Mouse (Mus musculus) kidney, embryonic 16.5 days (tissue): ENCODE data around the gene Tnfsf4. TPM values are rescaled to one million over a fixed set of nuclear protein-coding genes. Genes with fewer than 3 reads are reported as not detected.
A peak's percentile ranks its signal among the peaks of the same experiment; 100 is the strongest.

Experiments
- ATAC-seq: fragments of 200-750 bp; cut with Nextera tagmentation; 2 replicates; pipeline ENCODE4 v1.8.0; 2017; ENCODE audit warnings: moderate TSS enrichment; ENCODE audit not compliant: low FRiP score, low TSS enrichment
- H3K27ac ChIP-seq: fragments of 300-500 bp; sonication (generic); 2 replicates; pipeline ENCODE4 v1.5.1; 2014; ENCODE audit warnings: low read length
- H3K27me3 ChIP-seq: fragments of 300-500 bp; sonication (generic); 2 replicates; pipeline ENCODE4 v1.6.1; 2014; ENCODE audit warnings: low read length, control low read depth, mixed read lengths; ENCODE audit not compliant: insufficient read depth
- H3K36me3 ChIP-seq: fragments of 300-500 bp; sonication (generic); 2 replicates; pipeline ENCODE4 v1.6.1; 2014; ENCODE audit warnings: low read length, control low read depth, mixed read lengths; ENCODE audit not compliant: insufficient read depth
- H3K4me1 ChIP-seq: fragments of 300-500 bp; sonication (generic); 2 replicates; pipeline ENCODE4 v1.6.1; 2014; ENCODE audit warnings: low read length, control low read depth, mixed read lengths; ENCODE audit not compliant: insufficient read depth
- H3K4me2 ChIP-seq: fragments of 300-500 bp; sonication (generic); replicated peaks from 2 replicates; pipeline ENCODE4 v1.6.1; 2014; ENCODE audit warnings: low read depth, low read length
- H3K4me3 ChIP-seq: fragments of 300-500 bp; sonication (generic); 2 replicates; pipeline ENCODE4 v1.5.1; 2014; ENCODE audit warnings: mild to moderate bottlenecking, low read length
- H3K9ac ChIP-seq: fragments of 300-500 bp; sonication (generic); replicated peaks from 2 replicates; pipeline ENCODE4 v1.6.1; 2014; ENCODE audit warnings: low read length
- H3K9me3 ChIP-seq: fragments of 300-500 bp; sonication (generic); 2 replicates; pipeline ENCODE4 v1.6.1; 2016; ENCODE audit warnings: low read length, control low read depth
- WGBS: fragments of 180-500 bp; shearing (Covaris S2); extraction: QIAGEN DNeasy Blood & Tissue Kit; methylation state at CpG from one replicate; pipeline ENCODE4 v1.1.7; 2014; 5-methylcytosine and 5-hydroxymethylcytosine counted together
- polyA plus RNA-seq: library from polyadenylated mRNA; unstranded; fragments of >200 nt; fragmentation: Nextera tagmentation; extraction: Ambion mirVana; gene quantifications from 2 replicates; pipeline ENCODE4 v1.2.1, GENCODE M21; 2015

Tnfsf4 gene
- polyA plus RNA-seq, 1 experiment from 2014 or later: not detected

DNA sequence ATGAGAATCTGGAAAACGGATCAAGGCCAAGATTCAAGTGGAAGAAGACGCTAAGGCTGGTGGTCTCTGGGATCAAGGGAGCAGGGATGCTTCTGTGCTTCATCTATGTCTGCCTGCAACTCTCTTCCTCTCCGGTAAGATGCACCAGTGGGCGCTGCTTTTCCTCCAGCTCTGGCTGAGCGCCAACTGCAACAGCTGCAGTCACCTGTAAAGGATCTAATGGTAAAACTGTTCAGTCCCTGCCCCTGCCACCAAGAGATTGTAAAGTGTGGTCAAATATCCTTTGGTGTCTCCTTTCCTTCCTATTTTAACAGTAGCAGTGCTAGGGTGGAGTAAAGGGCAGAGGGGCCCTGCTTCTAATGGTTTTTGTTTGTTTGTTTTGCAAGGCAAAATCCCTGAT lies 401 bp downstream of the Tnfsf4 start:
- Histone ChIP-seq H3K9ac (no peak overlapping the region), H3K4me2 (no peak overlapping the region), H3K4me1 (0 out of 2 replicates have a peak, but pooled peaks cover 3% of the 10 kb centered on the region), H3K27me3 (no peaks in the 10 kb centered on the region), H3K9me3 (no peaks in the 10 kb centered on the region), H3K27ac (no peak overlapping the region), H3K4me3 (no peak overlapping the region), H3K36me3 (no peaks in the 10 kb centered on the region)
- 29% methylated on average over 5 of the region's 5 CpGs for WGBS
- ATAC-seq: peak; percentile 46; the same call in 1 of the 2 replicates

DNA sequence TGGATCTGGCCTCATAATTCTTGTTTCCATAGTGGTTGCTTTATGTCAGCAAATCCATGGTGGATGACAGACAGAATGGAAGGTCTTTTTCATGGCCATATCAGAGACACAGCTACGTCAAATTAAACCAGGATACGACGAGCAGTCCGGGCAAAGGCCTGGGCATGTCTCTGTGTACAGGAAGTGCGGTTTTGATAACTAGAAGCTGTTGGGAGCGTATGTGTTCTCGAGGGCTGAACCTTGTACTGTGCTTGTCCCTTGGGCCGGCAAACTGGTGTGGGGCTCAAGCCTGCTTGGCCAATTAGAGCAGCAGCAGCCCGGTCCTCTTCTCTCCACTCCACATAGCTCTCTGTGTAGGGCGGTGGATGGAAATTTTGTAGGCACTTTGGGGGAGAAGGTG lies 1.1 kb downstream of the Tnfsf4 start:
- H3K36me3 ChIP-seq: no peaks in the 10 kb centered on the region
- H3K4me3 ChIP-seq: no peak overlapping the region
- H3K27me3 ChIP-seq: no peaks in the 10 kb centered on the region
- H3K9me3 ChIP-seq: no peaks in the 10 kb centered on the region
- H3K9ac ChIP-seq: no peak overlapping the region
- H3K4me2 ChIP-seq: no peak overlapping the region
- 71% methylated on average over 10 of the region's 10 CpGs for WGBS
- H3K4me1 ChIP-seq: 0 out of 2 replicates have a peak, but pooled peaks cover 3% of the 10 kb centered on the region
- ATAC-seq: no peak
- H3K27ac ChIP-seq: no peak overlapping the region

DNA sequence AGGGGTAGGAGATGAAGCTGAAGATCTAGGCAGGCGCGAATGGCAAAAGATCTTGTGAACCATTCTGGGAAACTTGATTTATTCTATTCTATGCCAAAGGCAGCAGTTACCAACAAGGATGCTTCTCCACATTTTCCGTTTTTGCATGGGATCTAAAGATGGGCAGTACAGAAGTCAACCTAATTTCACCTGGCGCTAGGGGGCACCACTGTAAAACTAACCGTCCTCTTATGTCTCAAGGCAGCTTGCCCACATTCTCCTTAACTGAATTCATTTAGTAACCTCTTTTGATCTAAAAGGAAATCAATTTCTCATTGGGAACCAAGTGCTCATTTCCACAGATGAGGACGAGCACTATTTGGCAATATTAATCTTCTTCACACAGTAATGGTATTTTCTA lies 4.9 kb downstream of the Tnfsf4 start:
- Histone ChIP-seq H3K36me3 (no peaks in the 10 kb centered on the region), H3K4me3 (no peak overlapping the region), H3K4me2 (no peak overlapping the region), H3K4me1 (0 out of 2 replicates have a peak, but pooled peaks cover 3% of the 10 kb centered on the region), H3K9ac (no peak overlapping the region), H3K9me3 (0 out of 2 replicates have a peak, but pooled peaks cover 5% of the 10 kb centered on the region), H3K27me3 (no peaks in the 10 kb centered on the region), H3K27ac (no peak overlapping the region)
- no peak; the same call in 1 of the 2 replicates for ATAC-seq
- 21% methylated on average over 6 of the region's 6 CpGs for WGBS

DNA sequence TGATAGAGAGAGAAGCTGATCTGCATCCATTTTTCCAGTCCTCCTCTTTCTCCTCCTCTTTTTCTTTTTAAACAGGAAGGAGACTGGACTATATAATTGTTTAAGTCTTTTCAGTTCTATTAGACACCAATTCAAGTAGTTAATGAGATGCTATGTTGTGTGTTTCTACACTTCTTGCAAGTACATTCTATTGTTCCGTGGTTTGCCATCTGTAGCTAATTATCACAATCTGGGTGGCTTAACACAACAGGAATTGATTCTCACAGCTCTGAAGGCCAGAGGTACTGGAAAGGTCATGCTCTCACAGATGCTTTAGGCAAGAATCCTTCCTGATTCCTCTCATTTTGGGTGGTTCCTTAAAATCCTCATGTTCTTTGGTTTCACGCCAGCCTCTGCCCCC lies 7.9 kb downstream of the Tnfsf4 start:
- no peak for ATAC-seq
- H3K4me3 ChIP-seq: no peak overlapping the region
- H3K9ac ChIP-seq: no peak overlapping the region
- H3K4me1 ChIP-seq: no peaks in the 10 kb centered on the region
- H3K27me3 ChIP-seq: no peaks in the 10 kb centered on the region
- WGBS: 71% methylated on average over 2 of the region's 2 CpGs
- no peaks in the 10 kb centered on the region for H3K36me3 ChIP-seq
- H3K4me2 ChIP-seq: no peak overlapping the region
- no peak overlapping the region for H3K27ac ChIP-seq
- 0 out of 2 replicates have a peak, but pooled peaks cover 5% of the 10 kb centered on the region for H3K9me3 ChIP-seq

DNA sequence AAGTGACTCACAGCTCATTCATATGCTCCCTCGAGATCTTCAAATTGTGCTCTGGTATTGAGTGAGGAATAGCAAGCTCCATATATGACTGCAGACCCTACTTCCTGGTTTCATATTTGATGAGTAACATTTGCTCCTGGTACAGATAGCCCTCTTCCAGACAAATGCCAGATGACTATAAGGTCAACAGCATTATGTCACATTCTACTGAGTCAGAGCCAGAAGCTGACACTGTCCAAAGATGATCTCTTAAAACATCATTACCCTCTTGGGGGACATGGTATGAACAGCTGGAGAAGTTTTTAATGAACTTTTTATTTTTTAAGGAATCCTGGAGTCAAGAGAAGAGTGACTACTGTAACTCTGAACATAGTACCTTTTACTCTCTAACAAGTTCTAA lies 11.3 kb downstream of the Tnfsf4 start:
- Histone ChIP-seq H3K4me1 (no peaks in the 10 kb centered on the region), H3K36me3 (no peaks in the 10 kb centered on the region), H3K9ac (no peak overlapping the region), H3K4me2 (no peak overlapping the region), H3K9me3 (0 out of 2 replicates have a peak, but pooled peaks cover 5% of the 10 kb centered on the region), H3K27ac (no peak overlapping the region), H3K4me3 (no peak overlapping the region), H3K27me3 (no peaks in the 10 kb centered on the region)
- ATAC-seq: peak; percentile 65; the same call in 1 of the 2 replicates
- WGBS: 73% methylated on average over 1 of the region's 1 CpGs

DNA sequence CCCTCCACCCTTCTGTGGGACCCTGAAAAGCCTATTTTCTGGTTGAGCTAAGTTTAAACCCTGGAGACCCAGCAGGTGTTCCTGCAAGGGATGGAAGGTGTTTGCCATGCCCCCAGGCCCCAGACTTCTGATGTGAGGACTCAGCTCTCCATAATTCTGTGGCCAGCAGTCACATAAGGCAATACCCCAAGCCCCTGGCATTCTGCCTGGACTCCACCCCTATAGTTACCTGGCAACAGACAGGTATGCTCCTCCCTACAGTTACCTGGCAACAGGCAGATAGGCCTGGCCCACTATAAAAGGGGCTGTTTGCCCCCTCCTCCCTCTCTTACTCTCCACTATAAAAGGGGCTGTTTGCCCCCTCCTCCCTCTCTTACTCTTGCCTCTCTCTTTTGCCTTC lies 24.7 kb downstream of the Tnfsf4 start:
- H3K27me3 ChIP-seq: no peaks in the 10 kb centered on the region
- ATAC-seq: 0 out of 2 replicates have a peak, but pooled peaks have one; percentile 35
- H3K36me3 ChIP-seq: no peaks in the 10 kb centered on the region
- no peaks in the 10 kb centered on the region for H3K9me3 ChIP-seq
- H3K27ac ChIP-seq: no peak overlapping the region
- H3K4me3 ChIP-seq: no peak overlapping the region
- H3K9ac ChIP-seq: no peak overlapping the region
- no peaks in the 10 kb centered on the region for H3K4me1 ChIP-seq
- H3K4me2 ChIP-seq: no peak overlapping the region

DNA sequence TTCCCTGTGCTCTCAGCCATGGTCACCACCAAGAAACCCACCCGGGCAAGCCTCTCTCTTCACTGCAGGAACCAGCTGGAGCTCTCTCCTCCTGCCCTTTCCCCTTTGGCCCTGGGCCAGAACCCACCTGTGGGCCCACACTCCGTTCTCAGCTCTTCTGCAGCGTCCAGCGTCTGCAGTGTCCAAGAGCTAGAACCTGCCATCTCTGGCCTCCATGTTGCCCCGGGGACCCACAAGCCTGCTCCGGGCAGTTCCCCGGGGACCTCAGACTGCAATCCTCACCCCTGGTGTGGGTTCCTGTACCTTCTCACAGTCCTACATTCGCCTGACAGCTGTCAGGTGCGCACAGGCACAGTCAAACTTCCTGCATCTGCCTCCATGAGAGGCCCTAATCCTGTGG lies 25.4 kb downstream of the Tnfsf4 start:
- Histone ChIP-seq H3K9me3 (no peaks in the 10 kb centered on the region), H3K4me3 (no peak overlapping the region), H3K4me1 (no peaks in the 10 kb centered on the region), H3K27ac (no peak overlapping the region), H3K9ac (no peak overlapping the region), H3K27me3 (no peaks in the 10 kb centered on the region), H3K4me2 (no peak overlapping the region), H3K36me3 (no peaks in the 10 kb centered on the region)
- WGBS: 81% methylated on average over 9 of the region's 9 CpGs
- ATAC-seq: no peak

DNA sequence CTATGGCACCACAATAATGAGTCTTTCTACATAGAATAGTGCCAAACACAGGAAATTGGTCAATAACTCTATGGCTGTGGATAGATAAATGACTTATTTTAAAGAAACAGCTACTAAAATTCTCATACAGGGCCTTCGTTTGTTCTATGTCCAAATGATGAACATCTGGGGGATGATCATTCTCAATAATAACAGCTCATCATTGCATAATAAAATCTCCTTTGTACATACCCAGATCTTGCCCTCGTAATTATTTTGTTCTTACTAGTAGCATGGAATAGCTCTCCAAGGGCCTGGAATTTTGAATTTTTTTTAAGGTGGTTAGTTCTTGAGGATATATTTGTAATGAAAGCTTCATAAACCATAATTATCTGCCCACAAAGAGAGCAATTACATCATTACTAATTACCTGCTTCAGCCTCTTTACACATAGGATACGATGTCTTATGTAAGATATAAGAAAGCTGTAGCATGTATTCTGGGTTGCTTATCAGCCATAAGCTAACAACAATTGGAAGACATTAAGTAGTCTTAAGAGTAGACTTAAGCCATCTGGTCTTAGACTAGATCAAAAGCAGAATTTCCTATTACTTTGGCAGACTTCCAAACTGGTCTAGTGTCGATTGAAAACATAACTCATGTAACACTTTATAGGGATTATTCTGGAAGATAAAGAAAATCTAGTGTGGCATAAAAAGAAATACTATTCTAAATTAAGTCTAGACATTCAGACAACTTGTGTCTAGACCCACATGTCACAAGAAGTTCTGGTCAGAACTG lies 31.3 kb downstream of the Tnfsf4 start:
- H3K4me3 ChIP-seq: no peak overlapping the region
- no peaks in the 10 kb centered on the region for H3K36me3 ChIP-seq
- no peaks in the 10 kb centered on the region for H3K27me3 ChIP-seq
- no peaks in the 10 kb centered on the region for H3K4me1 ChIP-seq
- no peaks in the 10 kb centered on the region for H3K9me3 ChIP-seq
- WGBS: 65% methylated on average over 4 of the region's 4 CpGs
- H3K4me2 ChIP-seq: no peak overlapping the region
- no peak overlapping the region for H3K27ac ChIP-seq
- H3K9ac ChIP-seq: no peak overlapping the region
- ATAC-seq: no peak

DNA sequence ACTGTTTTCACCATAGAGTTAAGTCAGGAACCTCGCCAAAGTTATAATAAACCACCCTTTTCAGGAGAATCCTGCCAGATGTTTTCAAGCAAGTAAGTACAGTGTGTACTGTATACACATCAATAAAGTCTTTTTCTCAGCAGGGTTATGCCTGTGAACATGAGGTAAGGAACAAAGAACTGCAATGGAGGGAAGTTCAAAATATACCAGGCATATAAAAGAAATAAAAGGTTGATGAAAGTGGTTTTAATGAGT lies 31.8 kb downstream of the Tnfsf4 start:
- H3K4me1 ChIP-seq: no peaks in the 10 kb centered on the region
- H3K36me3 ChIP-seq: no peaks in the 10 kb centered on the region
- H3K27me3 ChIP-seq: no peaks in the 10 kb centered on the region
- no peak overlapping the region for H3K9ac ChIP-seq
- no peaks in the 10 kb centered on the region for H3K9me3 ChIP-seq
- H3K4me3 ChIP-seq: no peak overlapping the region
- no peak overlapping the region for H3K27ac ChIP-seq
- H3K4me2 ChIP-seq: no peak overlapping the region
- ATAC-seq: no peak
- 75% methylated on average over 1 of the region's 1 CpGs for WGBS

DNA sequence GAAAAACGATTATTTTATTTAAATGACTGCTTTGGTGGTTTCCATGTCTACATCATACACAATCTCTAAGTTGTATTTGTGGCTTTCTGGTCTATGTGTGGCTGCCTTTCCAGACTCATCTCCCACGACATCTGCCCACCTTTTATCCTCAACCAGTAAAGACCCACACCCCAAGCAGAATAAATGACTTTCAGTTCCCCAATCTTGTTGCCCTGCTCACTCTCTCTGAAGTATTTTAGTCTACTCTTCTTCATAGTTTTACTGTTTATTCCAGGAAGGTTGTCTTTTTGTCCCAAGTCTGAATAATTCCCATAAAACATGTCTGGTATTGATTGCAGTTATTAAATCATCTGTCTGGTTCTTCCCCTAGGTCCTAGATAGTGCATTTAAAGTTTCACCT lies 40.6 kb downstream of the Tnfsf4 start:
- no peak overlapping the region for H3K4me2 ChIP-seq
- no peak for ATAC-seq
- H3K9me3 ChIP-seq: no peaks in the 10 kb centered on the region
- WGBS: 81% methylated on average over 2 of the region's 2 CpGs
- H3K9ac ChIP-seq: no peak overlapping the region
- H3K36me3 ChIP-seq: no peaks in the 10 kb centered on the region
- H3K27me3 ChIP-seq: no peaks in the 10 kb centered on the region
- H3K4me3 ChIP-seq: no peak overlapping the region
- H3K4me1 ChIP-seq: no peaks in the 10 kb centered on the region
- no peak overlapping the region for H3K27ac ChIP-seq
